Mouse (Mus musculus): ENCODE data around the gene Noxo1. TPM values are rescaled to one million over a fixed set of nuclear protein-coding genes. Genes with fewer than 3 reads are reported as not detected.
"Not testable (repeated sequence)": the region's sequence is repeated elsewhere in the genome, so short reads cannot be mapped to it uniquely, and the experiment has no call there.

The Noxo1 gene
- total RNA-seq, 2 experiments from 2014 or later: 2.5 to 3.0 TPM

GRCm38 (mm10) chr17:24720616-24721015, 24.6 kb downstream of the Noxo1 start:
- DNase-seq: not testable (repeated sequence)

GRCm38 (mm10) chr17:24721383-24721955, 25.4 kb downstream of the Noxo1 start:
- not testable (repeated sequence) for DNase-seq

- DNase-seq: no peak
These were observed 26.3 kb downstream of the Noxo1 start for GRCm38 (mm10) chr17:24722220-24722924.

- DNase-seq: no peak
These were observed 27.3 kb downstream of the Noxo1 start for GRCm38 (mm10) chr17:24723122-24723880.

GRCm38 (mm10) chr17:24723881-24724180, 27.8 kb downstream of the Noxo1 start:
- DNase-seq: no peak

GRCm38 (mm10) chr17:24724184-24724583, 28.1 kb downstream of the Noxo1 start, which contains the start of gene Ndufb10:
TSS of gene Ndufb10 (minus strand) at chr17:24724478.
- peak; percentile 91 to 95 for DNase-seq

- no peak for DNase-seq
These were observed 29.8 kb downstream of the Noxo1 start for GRCm38 (mm10) chr17:24725637-24726390.

GRCm38 (mm10) chr17:24727618-24728017, 31.6 kb downstream of the Noxo1 start, which contains the start of gene Rpl3l:
TSS of gene Rpl3l (plus strand) at chr17:24727820.
- no peak for DNase-seq

GRCm38 (mm10) chr17:24728184-24728583, 32.1 kb downstream of the Noxo1 start:
- DNase-seq: no peak

- DNase-seq: no peak
These were observed 33.0 kb downstream of the Noxo1 start for GRCm38 (mm10) chr17:24729067-24729466.

- DNase-seq: no peak
These were observed 34.8 kb downstream of the Noxo1 start for GRCm38 (mm10) chr17:24730787-24731186.

- DNase-seq: no peak
These were observed 36.4 kb downstream of the Noxo1 start for GRCm38 (mm10) chr17:24732233-24732935.

- no peak for DNase-seq
These were observed 37.5 kb downstream of the Noxo1 start for GRCm38 (mm10) chr17:24733434-24734050.

GRCm38 (mm10) chr17:24734513-24734912, 38.5 kb downstream of the Noxo1 start:
- DNase-seq: no peak

GRCm38 (mm10) chr17:24735446-24735845, 39.4 kb downstream of the Noxo1 start:
- no peak for DNase-seq

- peak; percentile 91 to 92 for DNase-seq
These were observed 40.5 kb downstream of the Noxo1 start, which contains the start of gene Msrb1 for GRCm38 (mm10) chr17:24736330-24737051. TSS of gene Msrb1 (plus strand) at chr17:24736642.

- no peak for DNase-seq
These were observed 41.2 kb downstream of the Noxo1 start for GRCm38 (mm10) chr17:24737135-24737810.

GRCm38 (mm10) chr17:24738238-24738637, 42.2 kb downstream of the Noxo1 start:
- no peak for DNase-seq

- DNase-seq: no peak
These were observed 43.9 kb downstream of the Noxo1 start for GRCm38 (mm10) chr17:24739926-24740325.

GRCm38 (mm10) chr17:24742307-24742706, 46.3 kb downstream of the Noxo1 start:
- no peak for DNase-seq
